Mouse (Mus musculus): ENCODE data around the gene Serpine1. TPM values are rescaled to one million over a fixed set of nuclear protein-coding genes. Genes with fewer than 3 reads are reported as not detected.

Serpine1 gene
- polyA plus RNA-seq, 1 experiment from 2014 or later: 0.34 TPM

GRCm38 (mm10) chr5:137028561-137029272 lies 43.4 kb downstream of the Serpine1 start:
- ATAC-seq (replicated peaks): peak; percentile 11; the same call in 1 of the 2 replicates
- H3K4me1 ChIP-seq: peaks cover 51% of the 10 kb centered on the region
- no peaks in the 10 kb centered on the region for H3K36me3 ChIP-seq (replicated peaks)
- H3K4me2 ChIP-seq: peak overlapping the region; percentile 92
- peak overlapping the region; percentile 36; the same call in 1 of the 2 replicates for H3K9ac ChIP-seq
- peak overlapping the region; percentile 57 for H3K4me3 ChIP-seq
- WGBS: 1% methylated on average over 28 of the region's 29 CpGs
- no peaks in the 10 kb centered on the region for H3K9me3 ChIP-seq
- H3K27ac ChIP-seq: no peak overlapping the region
- H3K27me3 ChIP-seq (replicated peaks): peaks cover 60% of the 10 kb centered on the region

DNA sequence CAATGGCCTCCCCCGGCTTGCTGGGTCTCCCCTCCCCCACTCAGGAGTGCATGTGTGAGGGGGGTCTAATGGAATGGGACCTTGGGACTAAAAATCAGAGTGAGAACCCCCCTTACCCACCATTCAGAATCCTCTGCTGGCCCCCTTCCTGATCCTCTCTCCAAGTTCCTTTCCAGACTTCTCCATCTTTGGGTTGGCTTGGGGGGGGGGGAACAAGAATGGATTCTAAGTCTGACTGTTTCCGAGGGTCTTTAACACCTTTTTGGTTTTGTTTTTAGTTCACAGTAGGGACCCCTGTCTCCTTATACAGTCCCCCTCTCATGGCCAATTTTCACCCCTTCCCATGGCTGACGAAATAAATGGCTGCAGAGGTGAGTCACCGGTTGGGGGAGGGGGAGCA lies 46.0 kb downstream of the Serpine1 start, which contains the start of gene Vgf:
Gene Vgf (plus strand): TSS at position 301 of the 400 bp plus-strand sequence.
- H3K27me3 ChIP-seq (replicated peaks): peaks cover 54% of the 10 kb centered on the region
- H3K4me3 ChIP-seq: peak within 1 kb of the TSS; percentile 35
- WGBS: 43% methylated on average over 4 of the region's 4 CpGs
- peaks cover 36% of the 10 kb centered on the region for H3K4me1 ChIP-seq
- H3K9me3 ChIP-seq: no peaks in the 10 kb centered on the region
- H3K9ac ChIP-seq: no peak within 1 kb of the TSS
- H3K36me3 ChIP-seq (replicated peaks): no peaks in the 10 kb centered on the region
- no peak within 1 kb of the TSS for H3K27ac ChIP-seq
- H3K4me2 ChIP-seq: peak within 1 kb of the TSS; percentile 56
- no peak for ATAC-seq (replicated peaks)

- H3K9ac ChIP-seq: no peak overlapping the region
- WGBS: 0% methylated on average over 23 of the region's 23 CpGs
- no peaks in the 10 kb centered on the region for H3K9me3 ChIP-seq
- ATAC-seq (replicated peaks): no peak
- H3K36me3 ChIP-seq (replicated peaks): no peaks in the 10 kb centered on the region
- peak overlapping the region; percentile 56 for H3K4me2 ChIP-seq
- H3K4me3 ChIP-seq: peak overlapping the region; percentile 35
- H3K27ac ChIP-seq: no peak overlapping the region
- peaks cover 27% of the 10 kb centered on the region for H3K4me1 ChIP-seq
- H3K27me3 ChIP-seq (replicated peaks): peaks cover 51% of the 10 kb centered on the region
Observed at GRCm38 (mm10) chr5:137025132-137025531, 46.9 kb downstream of the Serpine1 start.

GRCm38 (mm10) chr5:137024318-137024717 lies 47.8 kb downstream of the Serpine1 start:
- no peak for ATAC-seq (replicated peaks)
- Histone ChIP-seq H3K9ac (no peak overlapping the region), H3K4me3 (no peak overlapping the region), H3K4me2 (no peak overlapping the region), H3K36me3 (replicated peaks) (no peaks in the 10 kb centered on the region), H3K4me1 (peaks cover 23% of the 10 kb centered on the region), H3K27ac (no peak overlapping the region), H3K9me3 (no peaks in the 10 kb centered on the region), H3K27me3 (replicated peaks) (peaks cover 47% of the 10 kb centered on the region)
- WGBS: 53% methylated on average over 3 of the region's 3 CpGs

GRCm38 (mm10) chr5:137015913-137016312 lies 56.2 kb downstream of the Serpine1 start:
- ATAC-seq (replicated peaks): no peak
- no peaks in the 10 kb centered on the region for H3K27me3 ChIP-seq (replicated peaks)
- no peaks in the 10 kb centered on the region for H3K36me3 ChIP-seq (replicated peaks)
- H3K4me2 ChIP-seq: no peak overlapping the region
- H3K27ac ChIP-seq: no peak overlapping the region
- 84% methylated on average over 3 of the region's 3 CpGs for WGBS
- no peak overlapping the region for H3K9ac ChIP-seq
- H3K4me3 ChIP-seq: no peak overlapping the region
- no peaks in the 10 kb centered on the region for H3K9me3 ChIP-seq
- no peaks in the 10 kb centered on the region for H3K4me1 ChIP-seq

- H3K27ac ChIP-seq: no peak overlapping the region
- H3K9ac ChIP-seq: no peak overlapping the region
- no peaks in the 10 kb centered on the region for H3K36me3 ChIP-seq (replicated peaks)
- no peak for ATAC-seq (replicated peaks)
- no peak overlapping the region for H3K4me3 ChIP-seq
- H3K27me3 ChIP-seq (replicated peaks): no peaks in the 10 kb centered on the region
- no peaks in the 10 kb centered on the region for H3K9me3 ChIP-seq
- WGBS: 75% methylated on average over 15 of the region's 15 CpGs
- no peaks in the 10 kb centered on the region for H3K4me1 ChIP-seq
- H3K4me2 ChIP-seq: no peak overlapping the region
Observed at GRCm38 (mm10) chr5:137012401-137012950, 59.6 kb downstream of the Serpine1 start.

Other genes starting within 250 kb of the Serpine1 start
- gene Col26a1, start 189.1 kb downstream of the Serpine1 start, polyA plus RNA-seq (2015; fragmentation: Nextera tagmentation; extraction: Ambion mirVana): 31.6 and 34.3 TPM in 2 replicates
- 125 and 132 TPM in 2 replicates for gene Ift22, start 164.1 kb downstream of the Serpine1 start, polyA plus RNA-seq (2015; fragmentation: Nextera tagmentation; extraction: Ambion mirVana)
- 357 and 367 TPM in 2 replicates for gene Fis1, start 119.0 kb downstream of the Serpine1 start, polyA plus RNA-seq (2015; fragmentation: Nextera tagmentation; extraction: Ambion mirVana)
- 0.18 and 0.36 TPM in 2 replicates for gene Cldn15, start 105.7 kb downstream of the Serpine1 start, polyA plus RNA-seq (2015; fragmentation: Nextera tagmentation; extraction: Ambion mirVana)
- gene Plod3, start 85.2 kb downstream of the Serpine1 start, polyA plus RNA-seq (2015; fragmentation: Nextera tagmentation; extraction: Ambion mirVana): 38.9 and 44.1 TPM in 2 replicates
- 131 and 132 TPM in 2 replicates for gene Znhit1, start 84.2 kb downstream of the Serpine1 start, polyA plus RNA-seq (2015; fragmentation: Nextera tagmentation; extraction: Ambion mirVana)
- 9.9 and 11.1 TPM in 2 replicates for gene Vgf, start 45.9 kb downstream of the Serpine1 start, polyA plus RNA-seq (2015; fragmentation: Nextera tagmentation; extraction: Ambion mirVana)
- 284 TPM in 2 replicates for gene Ap1s1, start 26.1 kb downstream of the Serpine1 start, polyA plus RNA-seq (2015; fragmentation: Nextera tagmentation; extraction: Ambion mirVana)
- gene Trim56, start 43.9 kb upstream of the Serpine1 start, polyA plus RNA-seq (2015; fragmentation: Nextera tagmentation; extraction: Ambion mirVana): 1.9 and 2.5 TPM in 2 replicates
- not detected in 2 replicates for gene Muc3, start 77.1 kb upstream of the Serpine1 start, polyA plus RNA-seq (2015; fragmentation: Nextera tagmentation; extraction: Ambion mirVana)
- gene Muc3a, start 140.1 kb upstream of the Serpine1 start, polyA plus RNA-seq (2015; fragmentation: Nextera tagmentation; extraction: Ambion mirVana): 0.40 TPM in 1 of 2 replicates, not detected in the other
- gene Ache, start 215.3 kb upstream of the Serpine1 start, polyA plus RNA-seq (2015; fragmentation: Nextera tagmentation; extraction: Ambion mirVana): 39.8 and 45.6 TPM in 2 replicates
- gene Ufsp1, start 222.4 kb upstream of the Serpine1 start, polyA plus RNA-seq (2015; fragmentation: Nextera tagmentation; extraction: Ambion mirVana): 18.2 and 18.7 TPM in 2 replicates
- gene Srrt, start 235.4 kb upstream of the Serpine1 start, polyA plus RNA-seq (2015; fragmentation: Nextera tagmentation; extraction: Ambion mirVana): 106 and 107 TPM in 2 replicates
- gene Trip6, start 242.1 kb upstream of the Serpine1 start, polyA plus RNA-seq (2015; fragmentation: Nextera tagmentation; extraction: Ambion mirVana): 14.7 and 19.1 TPM in 2 replicates